Mouse (Mus musculus) adrenal gland, adult 2 months (tissue): ENCODE data around the gene Nanos2. TPM values are rescaled to one million over a fixed set of nuclear protein-coding genes. Genes with fewer than 3 reads are reported as not detected.

ENCODE experiments used
- DNase-seq: peaks from one replicate; pipeline ENCODE4 v3.0.0; 2021
- long read RNA-seq: library from polyadenylated mRNA; stranded (forward); transcript quantifications from one replicate; pipeline ENCODE4 v2.0.0, GENCODE M21; 2021
- polyA plus RNA-seq: library from polyadenylated mRNA; depleted of rRNA; stranded (reverse); fragments of >200 nt; gene quantifications from 2 replicates; pipeline ENCODE4 v1.2.3, GENCODE M21; 2012; rRNA removed
- total RNA-seq, 2 experiments: library from RNA; stranded (reverse); gene quantifications; 2 replicates each; pipeline ENCODE4 v1.2.3; 2021

Nanos2 gene
- total RNA-seq (not detected), polyA plus RNA-seq (not detected in 2 replicates)
- long read RNA-seq, result 0 reads

- DNase-seq, result no peak
These were observed at the start of gene Nanos2 for GRCm38 (mm10) chr7:18987100-18987499. Gene Nanos2, plus strand, starts transcription at chr7:18987400.

- DNase-seq, result no peak
These were observed 44.8 kb upstream of the Nanos2 start for GRCm38 (mm10) chr7:18942376-18942775.

- no peak for DNase-seq
These were observed 44.4 kb upstream of the Nanos2 start for GRCm38 (mm10) chr7:18942815-18943214.

GRCm38 (mm10) chr7:18948151-18948550 lies 39.0 kb upstream of the Nanos2 start:
- peak; percentile 64 for DNase-seq

- DNase-seq, result no peak
These were observed 37.2 kb upstream of the Nanos2 start for GRCm38 (mm10) chr7:18949781-18950522.

- DNase-seq, result no peak
These were observed 36.5 kb upstream of the Nanos2 start for GRCm38 (mm10) chr7:18950523-18951315.

GRCm38 (mm10) chr7:18951397-18951796 lies 35.8 kb upstream of the Nanos2 start:
- peak; percentile 67 for DNase-seq

- peak; percentile 88 for DNase-seq
These were observed 29.4 kb upstream of the Nanos2 start for GRCm38 (mm10) chr7:18957569-18958383.

- DNase-seq, result no peak
These were observed 28.8 kb upstream of the Nanos2 start for GRCm38 (mm10) chr7:18958384-18958766.

- DNase-seq, result peak; percentile 39
These were observed 27.8 kb upstream of the Nanos2 start for GRCm38 (mm10) chr7:18959446-18959845.

- no peak for DNase-seq
These were observed 24.9 kb upstream of the Nanos2 start for GRCm38 (mm10) chr7:18962171-18962792.

- DNase-seq, result no peak
These were observed 24.4 kb upstream of the Nanos2 start for GRCm38 (mm10) chr7:18962795-18963194.

GRCm38 (mm10) chr7:18963294-18963843 lies 23.8 kb upstream of the Nanos2 start:
- DNase-seq, result no peak

GRCm38 (mm10) chr7:18965312-18965711 lies 21.9 kb upstream of the Nanos2 start:
- no peak for DNase-seq

GRCm38 (mm10) chr7:18967603-18968002 lies 19.6 kb upstream of the Nanos2 start:
- DNase-seq, result no peak

- no peak for DNase-seq
These were observed 16.2 kb upstream of the Nanos2 start for GRCm38 (mm10) chr7:18970956-18971355.

- DNase-seq, result no peak
These were observed 8.8 kb upstream of the Nanos2 start for GRCm38 (mm10) chr7:18978381-18978780.

- DNase-seq, result no peak
These were observed 697 bp upstream of the Nanos2 start for GRCm38 (mm10) chr7:18986503-18986902.

- no peak for DNase-seq
These were observed 547 bp downstream of the Nanos2 start for GRCm38 (mm10) chr7:18987747-18988146.

- no peak for DNase-seq
These were observed 1.6 kb downstream of the Nanos2 start for GRCm38 (mm10) chr7:18988780-18989179.

- DNase-seq, result no peak
These were observed 2.8 kb downstream of the Nanos2 start for GRCm38 (mm10) chr7:18989995-18990394.
